Mouse (Mus musculus) urinary bladder, postnatal 10 days (tissue): Measurements from ENCODE around the gene Mog.
"Not testable (repeated sequence)": the region's sequence is repeated elsewhere in the genome, so short reads cannot be mapped to it uniquely, and the experiment has no call there.

Experiments used
- DNase-seq: peaks from one replicate; pipeline ENCODE4 v3.0.0; 2022; ENCODE audit warnings: low spot score

Mog gene

DNA sequence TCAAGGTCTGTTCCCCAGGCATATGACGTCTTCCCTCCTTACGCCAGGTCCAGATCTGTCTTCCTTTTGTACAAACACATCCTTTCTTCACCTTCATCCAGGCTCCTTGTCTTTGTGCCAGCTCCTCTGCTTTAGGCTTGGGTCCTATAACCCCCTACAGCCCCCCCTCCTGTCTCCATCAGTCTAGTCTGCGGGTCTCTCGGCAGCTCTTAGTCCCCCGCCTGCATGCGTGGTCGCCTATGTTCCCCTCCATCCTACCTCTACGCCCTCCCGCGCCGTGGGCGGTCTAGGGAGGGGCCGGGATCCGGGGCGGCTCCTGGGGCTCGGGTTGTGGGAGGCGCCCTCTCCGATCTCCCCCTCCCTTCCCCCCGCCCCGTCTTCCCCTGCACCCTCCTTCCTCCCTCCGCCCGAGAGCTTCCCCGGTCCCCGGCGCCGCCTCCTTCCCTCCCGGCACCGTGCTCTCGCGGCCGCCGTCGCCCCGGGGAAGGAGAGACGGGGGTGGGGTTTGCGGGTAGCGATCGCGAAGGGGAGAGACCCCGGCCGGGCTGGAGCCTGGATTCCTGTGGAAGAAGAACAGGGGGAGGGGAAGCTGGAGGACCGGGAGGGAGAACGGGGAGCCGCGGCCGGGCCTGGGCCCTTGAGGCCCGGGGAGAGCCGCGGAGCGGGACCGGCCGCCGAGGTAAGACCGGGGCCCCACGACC is 22.6 kb upstream of the Mog start, which contains the start of gene Gabbr1:
TSS of gene Gabbr1 (plus strand) at position 356 of the 701 bp plus-strand sequence.
- peak; percentile 38 for DNase-seq

DNA sequence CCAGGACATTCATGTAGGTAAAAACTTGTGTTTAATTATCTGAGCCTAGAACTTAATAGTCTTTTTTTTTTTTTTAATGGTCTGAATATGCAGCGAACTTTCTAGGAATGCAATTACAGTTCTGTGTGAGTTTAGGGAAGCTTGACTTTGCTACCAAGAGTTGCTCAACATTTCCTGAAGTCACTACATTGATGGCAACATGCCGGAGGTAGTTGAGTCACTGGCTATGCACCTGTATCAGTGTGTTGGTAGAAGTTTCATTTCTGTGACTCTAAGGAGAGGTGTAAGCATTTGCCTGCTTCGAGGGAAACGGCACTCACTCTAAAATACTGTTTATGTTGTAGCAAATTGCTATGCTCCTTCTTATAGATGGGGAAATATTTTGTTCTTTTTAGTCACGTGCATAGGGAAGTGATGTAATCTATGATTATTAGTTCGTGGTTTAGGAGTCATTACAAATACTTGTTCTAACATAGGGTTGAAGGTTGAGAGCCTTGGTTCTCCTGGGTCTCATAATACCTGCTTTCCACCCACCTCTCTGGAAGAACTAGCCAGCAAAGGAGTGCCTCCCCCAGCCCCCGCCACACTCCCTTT is 21.6 kb upstream of the Mog start:
- no peak for DNase-seq

DNA sequence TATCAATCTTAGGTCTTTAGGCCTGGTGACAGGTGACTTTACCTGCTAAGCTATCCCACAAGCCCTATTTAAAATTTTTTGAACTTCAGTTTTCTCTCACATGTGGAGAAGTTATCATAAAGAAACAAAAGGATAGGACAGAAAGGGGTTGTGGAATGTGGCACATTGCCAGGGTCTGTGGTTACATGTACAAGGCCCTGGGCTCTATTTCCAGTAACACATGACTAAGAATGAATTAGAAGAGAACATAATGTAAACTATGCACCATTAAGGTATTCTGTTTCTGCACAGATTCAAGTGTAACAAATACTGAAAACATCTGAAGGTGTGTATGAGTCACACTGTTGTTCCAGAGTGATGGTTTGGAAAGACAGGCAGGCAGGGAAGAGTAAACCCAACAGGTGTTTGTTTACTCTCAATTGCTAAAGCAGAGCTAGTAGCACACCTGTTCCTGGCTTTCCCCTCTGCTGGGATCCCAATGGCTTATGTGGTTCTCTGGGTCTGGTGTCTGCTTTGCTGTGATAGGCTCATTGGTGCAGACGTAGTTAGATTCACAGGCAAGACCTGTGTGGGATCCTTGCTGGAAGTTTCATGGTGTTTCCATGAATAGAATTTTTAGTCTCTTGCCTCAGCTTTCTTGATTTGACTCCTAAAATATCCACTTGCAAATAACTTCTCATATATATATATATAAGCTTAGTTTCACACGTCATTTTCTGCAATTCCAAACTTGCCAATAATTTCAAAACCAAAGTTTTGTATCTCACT is 16.1 kb upstream of the Mog start:
- no peak for DNase-seq

DNA sequence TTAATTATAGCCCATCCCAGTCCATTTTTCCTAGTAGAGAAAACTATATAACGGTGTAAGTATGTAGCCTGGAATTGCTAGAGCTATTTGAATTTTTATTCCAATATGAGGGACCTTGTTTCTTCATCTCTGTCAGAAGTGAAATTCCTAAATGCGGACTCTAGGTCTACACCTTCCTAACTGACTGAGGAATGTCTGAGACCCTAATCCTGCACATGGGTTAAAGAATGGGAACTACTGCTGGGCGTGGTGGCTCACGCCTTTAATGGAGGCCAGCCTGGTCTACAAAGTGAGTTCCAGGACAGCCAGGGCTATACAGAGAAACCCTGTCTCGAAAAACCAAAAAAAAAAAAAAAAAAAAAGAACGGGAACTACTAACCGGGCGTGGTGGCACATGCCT is 6.0 kb upstream of the Mog start:
- DNase-seq = no peak

DNA sequence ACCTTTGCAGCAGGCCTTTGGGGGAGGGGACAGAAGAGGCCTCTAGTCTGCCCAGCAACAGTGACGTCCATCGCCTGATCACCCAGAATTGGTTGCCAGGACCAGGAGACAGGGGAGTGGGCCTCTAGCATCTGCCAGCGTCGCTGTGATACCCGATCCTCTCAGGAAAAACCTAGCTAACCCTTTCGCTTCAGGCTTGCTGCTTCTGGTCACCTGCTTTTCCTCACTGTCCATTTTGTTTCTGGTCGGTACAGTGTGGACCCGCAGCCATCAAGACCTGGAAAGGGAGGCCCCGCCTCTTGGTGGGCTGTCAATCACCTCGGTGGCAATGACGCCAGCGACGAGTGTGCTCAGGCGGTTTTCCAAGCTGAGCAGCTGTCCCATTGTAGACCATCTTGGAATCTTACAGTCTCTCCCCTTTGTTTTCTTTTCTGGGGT is 5.5 kb upstream of the Mog start:
- peak; percentile 57 for DNase-seq

DNA sequence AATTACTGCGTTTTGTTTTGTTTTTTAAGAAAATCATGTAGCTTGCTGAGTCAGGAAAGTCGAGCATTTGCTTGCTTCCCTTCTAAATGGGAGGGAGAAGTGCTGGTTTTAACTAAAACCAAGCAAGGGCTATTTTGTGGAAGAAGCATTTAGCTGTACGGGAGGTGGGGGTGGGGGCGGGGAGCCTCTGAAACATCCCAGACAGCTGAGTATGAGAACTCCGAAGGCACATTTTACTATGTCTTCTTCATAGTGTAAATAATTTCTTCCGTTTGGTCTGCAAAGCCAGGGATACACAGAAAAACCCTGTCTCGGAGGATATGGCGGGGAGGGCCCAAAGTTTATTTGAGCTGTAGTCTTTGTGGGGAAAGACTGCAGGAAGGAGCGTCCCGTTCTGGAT is 5.0 kb upstream of the Mog start:
- DNase-seq = no peak

DNA sequence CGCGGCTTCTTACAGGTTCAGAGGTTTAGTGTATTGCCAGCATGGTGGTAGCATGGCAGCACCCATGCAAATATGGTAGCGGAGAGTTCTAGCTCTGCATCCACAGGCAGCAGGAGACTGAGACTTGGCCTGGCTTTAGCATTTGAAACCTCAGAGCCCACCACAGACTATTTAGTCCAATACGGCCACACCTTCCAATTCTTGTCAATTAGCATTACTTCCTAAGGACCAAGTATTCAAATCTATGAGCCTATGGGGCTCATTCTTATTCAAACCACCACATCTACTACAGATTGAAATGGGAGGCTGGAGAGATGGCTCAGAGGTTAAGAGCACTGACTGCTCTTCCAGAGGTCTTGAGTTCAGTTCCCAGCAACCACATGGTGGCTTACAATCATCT is 4.3 kb upstream of the Mog start:
- no peak for DNase-seq

DNA sequence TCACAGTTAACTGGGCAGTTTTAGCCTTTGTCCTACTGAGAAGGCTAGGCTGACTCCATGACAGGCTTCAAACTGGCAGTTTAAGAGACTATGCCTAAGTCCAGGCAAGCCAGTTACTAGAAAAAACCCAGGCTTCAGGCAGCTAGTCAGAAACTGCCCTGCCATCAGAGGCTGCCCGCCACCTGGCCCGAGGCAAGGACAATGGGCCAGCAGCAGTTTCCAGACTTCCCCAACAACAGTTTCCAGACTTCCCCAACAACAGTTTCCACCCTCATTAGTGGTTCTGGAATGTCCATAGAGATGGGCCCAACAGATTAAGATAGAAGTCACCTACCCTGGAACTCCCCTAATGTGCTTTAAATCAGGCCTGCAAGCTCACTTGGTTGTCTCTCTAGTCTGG is 3.2 kb upstream of the Mog start:
- no peak for DNase-seq

DNA sequence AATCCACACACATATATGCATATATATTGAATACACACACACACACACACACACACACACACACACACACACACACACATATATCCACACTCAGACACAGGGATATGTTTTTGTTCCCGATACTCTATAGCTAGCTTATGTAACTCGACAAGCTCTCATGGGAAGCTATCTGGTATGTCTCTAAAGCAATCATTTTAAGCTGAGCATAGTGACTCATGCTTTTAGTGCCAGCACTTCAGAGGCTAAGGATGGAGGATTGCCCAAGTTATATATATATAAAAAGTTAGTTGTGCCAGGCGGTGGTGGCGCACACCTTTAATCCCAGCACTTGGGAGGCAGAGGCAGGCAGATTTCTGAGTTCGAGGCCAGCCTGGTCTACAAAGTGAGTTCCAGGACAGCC is 4.0 kb downstream of the Mog start:
- not testable (repeated sequence) for DNase-seq

DNA sequence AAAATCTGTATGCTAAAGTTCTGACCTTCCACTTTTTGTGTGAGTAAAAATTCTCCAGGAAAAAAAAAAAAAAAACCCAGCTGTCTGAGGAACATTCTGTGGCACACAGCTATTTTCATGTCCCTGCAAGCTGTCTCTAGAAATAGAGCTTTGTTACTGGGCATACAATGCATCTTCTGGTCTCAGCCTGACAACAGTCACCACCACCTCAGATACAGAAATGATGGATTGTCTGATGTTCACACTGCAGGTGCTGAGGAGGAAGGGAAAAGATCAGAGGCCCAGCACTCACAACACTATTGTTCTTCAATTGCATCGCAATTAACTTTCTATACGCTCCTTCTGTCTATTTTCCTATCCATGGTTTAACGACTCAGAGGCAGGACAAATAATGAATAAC is 4.9 kb downstream of the Mog start:
- no peak for DNase-seq

DNA sequence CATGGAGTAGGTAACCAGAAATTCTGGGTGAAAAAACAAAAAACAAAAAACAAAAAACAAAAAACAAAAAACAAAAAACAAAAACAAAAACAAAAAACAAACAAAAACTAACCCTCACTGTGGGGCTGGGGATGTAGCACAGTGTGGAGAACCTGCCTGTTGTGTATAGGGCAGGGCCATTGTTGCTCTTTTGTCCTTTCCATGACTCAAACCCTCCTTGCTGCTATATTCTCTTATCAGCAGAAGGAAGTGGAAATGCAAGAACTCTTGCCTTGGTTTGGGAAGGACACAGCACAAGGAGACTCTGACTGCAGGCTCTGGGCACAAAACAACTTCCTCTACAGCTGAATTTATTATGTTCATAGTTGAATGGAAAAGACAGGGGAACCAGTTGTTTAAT is 6.9 kb downstream of the Mog start:
- DNase-seq = no peak

DNA sequence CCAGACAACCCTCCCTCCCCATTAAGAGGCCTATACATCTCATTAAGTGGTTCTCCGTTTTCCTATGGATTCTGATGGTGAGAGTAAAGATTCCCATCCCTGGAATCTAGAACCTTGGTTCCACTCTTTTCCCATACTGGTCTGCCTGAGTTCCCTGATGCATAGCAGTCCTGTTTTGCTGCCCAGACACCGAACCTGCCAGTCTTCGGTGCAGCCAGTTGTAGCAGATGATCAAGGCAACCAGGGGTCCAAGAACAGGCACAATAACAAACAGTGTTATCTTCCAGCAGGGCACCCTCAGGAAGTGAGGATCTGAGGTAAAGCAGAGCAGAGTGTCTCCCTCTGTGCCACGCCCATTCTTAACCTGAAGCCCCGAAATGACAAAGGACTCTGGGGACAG is 11.1 kb downstream of the Mog start:
- no peak for DNase-seq

DNA sequence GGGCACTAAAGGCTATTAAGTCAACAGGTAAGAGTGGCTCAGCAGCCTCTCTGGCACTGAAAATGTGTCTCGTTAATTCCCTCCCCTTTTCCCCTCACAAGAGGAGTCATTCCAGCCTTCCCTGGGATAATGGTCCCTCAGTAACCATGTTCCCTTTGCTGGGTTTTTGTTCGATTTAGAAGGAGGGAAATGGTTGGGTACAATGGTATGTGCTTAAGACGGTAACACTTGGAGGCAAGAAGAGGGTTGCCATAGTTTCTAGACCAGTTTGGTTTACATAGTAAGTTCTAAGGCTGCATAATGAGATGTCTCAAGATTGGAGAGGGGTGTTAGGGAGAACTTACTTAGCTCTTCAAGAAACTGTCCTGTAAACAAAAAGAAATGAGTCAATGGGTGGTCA is 11.5 kb downstream of the Mog start:
- DNase-seq = no peak

DNA sequence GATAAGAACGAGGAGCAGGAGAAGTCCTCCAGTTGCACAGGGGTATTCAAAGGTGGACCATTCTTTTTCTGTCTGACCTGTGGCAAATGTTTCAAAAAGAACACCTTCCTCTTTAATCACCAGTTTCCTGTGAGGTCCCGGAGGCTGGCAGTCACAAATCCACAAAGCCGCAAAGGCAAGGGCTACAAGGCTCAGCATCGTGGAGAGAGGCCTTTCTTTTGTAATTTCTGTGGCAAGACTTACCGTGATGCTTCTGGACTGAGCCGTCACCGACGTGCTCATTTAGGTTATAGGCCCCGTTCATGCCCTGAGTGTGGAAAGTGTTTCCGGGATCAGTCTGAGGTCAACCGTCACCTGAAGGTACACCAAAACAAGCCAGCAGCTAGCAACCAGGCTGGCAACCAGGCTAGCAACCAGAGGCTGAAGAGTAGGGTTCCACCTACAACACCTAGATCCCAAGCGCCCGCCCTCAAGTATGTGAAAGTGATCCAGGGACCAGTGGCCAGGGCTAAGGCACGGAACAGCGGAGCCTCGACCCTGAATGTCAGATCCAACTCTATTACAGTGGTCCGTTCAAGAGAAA is 13.6 kb downstream of the Mog start:
- DNase-seq = no peak

DNA sequence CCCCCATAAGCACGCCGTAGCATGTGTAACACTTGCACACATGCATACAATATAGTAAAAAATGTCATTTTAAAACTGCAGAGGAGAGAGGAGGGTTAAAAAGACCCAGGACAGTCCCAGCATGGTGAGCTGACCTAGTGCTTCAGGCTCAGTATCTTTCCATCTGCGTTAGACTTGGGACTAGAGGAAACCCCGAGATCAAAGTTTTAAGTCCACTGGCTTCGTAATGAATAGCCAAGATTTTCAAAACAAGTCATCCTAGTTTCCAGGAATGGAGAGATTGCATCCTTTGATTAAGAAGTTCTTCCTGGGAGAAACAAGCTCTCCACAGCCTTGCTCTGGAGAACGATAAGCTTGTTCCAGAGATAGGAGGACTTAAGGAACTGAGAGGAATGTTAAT is 15.0 kb downstream of the Mog start:
- no peak for DNase-seq

DNA sequence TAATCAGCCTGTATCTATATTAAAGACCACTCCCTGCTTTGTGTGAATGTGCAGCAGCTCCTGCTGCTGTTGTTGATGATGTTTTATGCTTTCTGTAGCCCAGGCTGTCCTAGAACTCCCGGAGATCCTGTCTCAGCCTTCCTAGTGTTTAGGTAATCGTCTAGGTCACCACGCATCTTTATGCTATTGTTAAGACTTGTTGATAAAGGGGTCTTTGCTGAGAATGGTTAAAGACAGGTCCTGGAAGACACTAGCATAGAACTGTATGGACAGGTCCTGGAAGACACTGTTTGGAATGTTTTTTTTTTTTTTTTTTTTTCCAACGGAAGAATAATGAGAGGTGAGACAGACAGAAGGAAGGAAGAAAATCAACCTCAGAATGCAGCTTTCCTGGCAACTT is 19.8 kb downstream of the Mog start:
- DNase-seq = no peak

DNA sequence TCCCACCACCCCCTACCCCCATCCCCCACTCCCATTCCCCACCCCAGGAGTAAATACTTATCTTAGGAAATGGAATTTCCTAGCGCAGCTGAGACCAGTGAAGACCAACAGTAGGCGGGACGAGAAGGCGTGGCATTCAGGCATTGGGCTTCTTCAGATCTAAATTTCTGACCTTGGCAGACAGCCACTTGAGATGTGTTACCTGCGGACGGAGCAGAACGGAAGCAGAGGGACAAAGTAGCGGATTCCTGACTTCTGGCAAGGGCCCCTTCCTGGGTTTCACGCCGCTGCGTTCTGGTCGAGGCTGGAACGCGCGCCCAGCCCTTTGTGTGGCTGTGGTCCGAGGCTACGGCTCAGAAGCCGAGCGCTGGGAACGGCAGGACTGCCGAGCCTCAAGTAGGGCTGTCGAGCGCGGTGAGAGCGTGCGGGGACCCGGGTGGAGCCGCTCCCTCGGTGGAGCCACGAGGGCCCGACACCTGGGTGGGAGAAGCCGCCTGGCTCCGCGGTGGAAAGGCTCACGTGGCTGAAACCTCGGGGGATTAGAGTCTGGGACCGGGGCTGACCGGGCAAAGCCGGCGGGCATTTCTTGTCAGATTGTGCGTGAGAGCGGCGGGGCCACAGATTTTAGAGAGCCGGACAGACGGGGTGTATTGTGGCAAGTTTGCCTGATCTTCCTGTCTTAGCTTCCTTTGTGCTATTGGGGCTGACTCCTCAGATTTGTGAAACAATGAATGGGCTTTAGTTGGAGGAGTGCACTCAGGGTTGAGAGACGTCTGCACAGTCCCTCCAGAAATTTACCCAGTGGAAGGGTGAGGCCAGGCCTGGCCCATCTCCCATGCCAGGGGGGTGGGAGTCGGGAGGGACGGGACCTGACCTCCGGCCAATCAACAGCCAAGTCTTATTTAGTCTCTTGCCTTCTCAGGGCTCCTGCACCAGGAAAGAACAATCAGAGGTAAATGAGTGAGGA is 20.6 kb downstream of the Mog start:
- DNase-seq = no peak

DNA sequence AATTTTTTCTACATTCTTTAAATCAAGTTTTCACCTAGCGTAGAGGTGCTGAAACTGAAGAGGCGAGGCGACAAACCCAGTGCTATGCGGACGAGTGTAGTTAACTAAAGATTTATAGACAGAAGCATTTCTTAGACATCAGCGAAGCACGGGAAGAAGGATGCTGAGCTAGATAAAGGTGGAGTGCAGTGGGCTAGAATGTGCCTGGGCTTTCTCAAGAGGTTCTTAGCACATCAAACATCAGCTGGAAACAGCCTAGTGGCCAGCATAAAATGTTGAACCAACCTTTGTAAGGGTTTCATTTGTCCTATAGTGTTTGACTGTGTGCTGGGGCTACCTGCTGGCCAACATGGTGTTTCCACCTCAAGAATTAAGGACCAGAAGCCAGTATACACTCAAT is 22.3 kb downstream of the Mog start, which contains the start of gene Zfp57:
TSS of gene Zfp57 (plus strand) at position 301 of the 400 bp plus-strand sequence.
- no peak for DNase-seq

DNA sequence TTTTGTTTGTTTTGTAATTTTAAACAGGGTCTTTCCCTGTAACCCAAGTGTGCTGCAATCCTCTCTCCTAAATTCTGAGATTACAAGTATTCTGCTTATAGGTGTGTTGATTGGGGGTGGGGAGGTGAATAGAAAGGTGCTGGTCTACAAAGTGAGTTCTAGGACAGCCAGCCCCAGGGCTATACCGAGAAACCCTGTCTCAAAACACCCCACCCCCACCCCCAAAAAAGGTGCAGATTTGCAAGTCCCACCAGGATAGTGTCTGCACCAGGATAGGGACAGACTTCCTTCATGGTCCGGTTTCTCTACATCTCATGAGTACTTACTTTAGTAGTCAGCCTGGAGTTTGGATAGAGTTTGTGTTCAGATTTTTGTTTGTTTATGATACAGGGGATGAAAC is 24.7 kb downstream of the Mog start:
- no peak for DNase-seq

DNA sequence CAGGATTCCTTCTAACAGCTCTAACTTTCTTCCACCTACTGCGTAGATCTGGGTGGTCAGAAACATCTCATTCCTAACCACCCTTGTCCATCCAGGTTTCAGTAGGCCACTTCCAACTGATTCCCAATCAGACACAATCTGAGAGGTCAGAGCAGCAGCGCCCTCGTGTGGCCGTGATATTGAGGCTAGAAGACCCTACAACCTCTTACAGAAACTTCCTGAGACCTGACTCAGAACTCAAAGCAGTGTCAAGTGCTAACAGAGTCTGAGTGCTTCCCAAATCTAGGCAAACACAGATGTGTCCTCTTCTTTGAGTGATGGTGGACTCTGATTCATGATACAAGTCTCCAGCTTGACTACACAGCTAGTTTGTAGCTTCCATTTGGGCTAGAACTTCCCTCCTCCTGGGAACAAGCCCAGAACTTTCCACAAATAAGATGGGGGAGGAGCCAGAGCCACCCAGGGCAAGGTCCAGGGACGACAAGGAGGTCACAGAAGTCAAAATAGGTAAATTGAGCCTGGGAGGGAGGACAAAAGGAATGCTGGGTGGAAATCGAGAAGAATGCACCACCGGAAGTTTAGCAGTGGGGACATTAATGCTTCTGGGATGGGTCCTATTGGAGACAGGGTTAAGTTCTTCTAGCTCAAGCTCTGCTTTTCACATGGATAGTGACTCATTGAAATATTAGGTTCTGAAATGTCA is 26.0 kb downstream of the Mog start:
- peak; percentile 42 for DNase-seq

DNA sequence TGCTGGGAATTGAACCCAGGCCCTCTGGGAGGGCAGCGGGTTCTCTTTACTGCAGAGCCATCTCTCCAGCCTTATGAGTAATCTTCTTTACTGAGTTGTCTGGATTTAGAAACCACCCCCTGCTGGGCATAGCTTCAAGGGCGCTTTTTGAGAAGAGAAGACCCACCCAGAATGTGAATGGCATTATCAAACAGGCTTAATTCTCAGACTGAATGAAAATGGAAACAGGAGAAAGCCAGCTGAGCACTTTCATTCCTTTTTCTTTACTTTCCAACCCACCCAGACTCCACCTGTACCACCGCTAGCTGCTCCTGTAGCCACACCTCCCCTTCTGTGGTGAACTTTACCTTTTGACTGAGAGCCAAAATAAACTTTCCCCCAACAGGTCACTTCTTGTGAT is 27.8 kb downstream of the Mog start:
- DNase-seq = no peak
